Mouse (Mus musculus) spleen, adult 2 months (tissue): ENCODE results near the gene Ccdc18.

Experiments
- CTCF ChIP-seq: fragments of 200-500 bp; IDR thresholded peaks from 2 replicates; pipeline ENCODE4 v1.5.1; 2011; ENCODE audit warnings: mild to moderate bottlenecking, inconsistent platforms; ENCODE audit not compliant: insufficient read depth, insufficient read length, insufficient replicate concordance; ENCODE audit errors: extremely low read depth
- POLR2A ChIP-seq: fragments of 200-500 bp; IDR thresholded peaks from 2 replicates; pipeline ENCODE4 v1.6.1; 2011; ENCODE audit warnings: low read depth, low read length, inconsistent platforms

DNA sequence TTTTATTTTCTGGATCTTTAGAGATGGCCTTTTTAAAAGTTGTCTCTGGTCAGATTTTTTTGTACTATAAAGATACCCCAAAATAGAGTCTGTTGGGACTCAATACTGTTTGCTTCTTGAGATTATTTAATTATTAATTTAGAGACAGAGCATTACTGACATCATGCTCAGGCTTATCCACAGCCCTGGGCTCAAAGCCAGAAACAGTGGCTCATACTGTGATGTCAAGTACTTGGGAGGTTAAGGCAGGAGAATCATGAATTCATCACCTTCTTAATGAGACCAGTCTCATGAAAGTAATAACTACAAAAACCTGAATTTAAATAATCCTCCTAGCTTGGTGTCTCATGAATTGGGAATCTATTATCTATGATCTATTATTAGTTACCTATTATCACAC, 32.5 kb upstream of the Ccdc18 start:
- TF ChIP-seq CTCF, result no peak
- no peak for TF ChIP-seq POLR2A
